Mouse (Mus musculus): ENCODE results near the gene Sparcl1.

GRCm38 (mm10) chr5:104112016-104112415, 1.5 kb downstream of the Sparcl1 start:
- no peak for TF ChIP-seq CTCF (IDR thresholded peaks at IDR 0.05; ENCODE audit: borderline replicate concordance, insufficient read depth, low read depth, low read length)
- no peak for TF ChIP-seq POLR2A (IDR thresholded peaks at IDR 0.05; ENCODE audit: borderline replicate concordance, insufficient read depth, low read length)

All from cerebellum, adult 2 months (tissue).